Mouse (Mus musculus) heart, adult 11 months (tissue): ENCODE data around the gene Mob3c.

Experiments used
- DNase-seq: peaks from one replicate; pipeline ENCODE4 v3.0.0; 2022

Gene Mob3c

GRCm38 (mm10) chr4:115827888-115828571 lies at the start of gene Mob3c:
Gene Mob3c, plus strand, starts transcription at chr4:115828092.
- peak; percentile 99 for DNase-seq

GRCm38 (mm10) chr4:115780269-115780668 lies 47.6 kb upstream of the Mob3c start:
- no peak for DNase-seq

GRCm38 (mm10) chr4:115780918-115781317 lies 47.0 kb upstream of the Mob3c start, which contains the start of gene Tex38:
Gene Tex38, minus strand, starts transcription at chr4:115781018.
- no peak for DNase-seq

DNA sequence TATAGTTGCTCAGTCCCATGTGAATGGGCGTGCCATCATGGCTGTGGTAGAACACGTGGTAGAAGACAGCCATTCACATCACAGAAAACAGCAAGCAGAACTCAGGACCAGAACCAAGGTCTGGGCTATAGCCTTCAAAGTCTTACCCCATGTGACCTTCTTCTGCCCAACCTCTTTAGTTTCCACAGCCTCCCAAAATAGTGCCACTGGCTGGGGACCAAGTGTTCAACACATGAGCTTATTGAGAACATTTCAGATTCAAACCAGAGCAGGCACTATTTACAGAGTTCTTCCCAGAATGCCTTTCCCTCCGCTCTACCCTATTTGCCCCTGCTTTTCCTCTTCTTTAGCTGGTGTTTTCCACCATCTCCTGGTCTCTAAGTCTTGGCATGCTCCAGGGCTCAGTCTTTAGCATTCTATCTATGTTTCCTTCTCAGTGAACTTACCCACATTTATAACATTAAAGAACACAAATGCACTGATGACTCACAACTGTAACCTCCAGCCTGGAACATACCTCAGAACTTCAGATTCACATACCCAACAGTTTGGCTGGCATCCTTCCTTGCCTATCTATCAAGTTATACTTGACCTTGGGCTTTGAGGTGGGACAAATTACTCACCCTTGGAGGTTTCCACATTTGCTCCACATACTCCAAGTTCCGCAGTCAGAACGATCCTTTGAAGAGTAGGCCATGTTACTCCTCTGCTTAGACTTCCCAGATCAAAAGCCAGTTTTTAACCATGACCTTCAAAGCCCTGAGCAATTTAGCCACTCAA lies 45.7 kb upstream of the Mob3c start:
- peak; percentile 89 for DNase-seq

DNA sequence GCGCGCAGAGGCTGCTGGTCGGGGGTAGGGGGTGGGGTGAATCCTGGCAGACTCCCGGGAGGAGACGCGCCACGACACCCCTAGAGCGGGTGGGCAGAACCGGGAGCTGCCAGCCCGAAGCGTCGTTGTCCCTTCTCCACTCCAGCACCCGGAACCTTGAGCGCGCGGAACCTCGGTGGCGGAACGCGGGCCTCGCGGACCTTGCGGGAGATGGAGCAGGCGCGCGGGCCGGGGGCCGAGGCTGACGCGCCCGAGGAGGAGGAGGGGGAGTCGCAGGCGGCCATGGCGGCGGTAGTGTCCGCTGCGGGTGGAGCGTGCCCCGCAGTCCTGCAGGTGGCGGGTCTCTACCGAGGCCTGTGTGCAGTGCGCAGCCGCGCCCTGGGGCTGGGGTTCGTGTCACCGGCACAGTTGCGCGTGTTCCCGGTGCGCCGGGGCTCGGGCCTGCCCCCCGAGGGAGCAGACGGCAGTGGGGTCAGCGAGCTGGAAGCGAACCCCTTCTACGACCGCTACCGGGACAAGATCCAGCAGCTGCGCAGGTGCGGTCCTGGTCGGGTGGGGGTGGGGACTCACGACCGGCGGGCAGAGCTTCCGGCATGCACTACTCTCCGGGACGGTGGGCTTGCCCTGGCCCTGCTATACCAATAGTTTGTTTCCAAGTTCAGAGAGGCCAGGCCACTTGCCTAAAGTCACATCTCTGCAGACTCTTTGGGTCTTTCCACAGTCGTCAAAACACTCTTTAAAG lies 43.0 kb upstream of the Mob3c start, which contains the start of gene Atpaf1:
Atpaf1 (plus strand) TSS at position 44 of the 742 bp plus-strand sequence.
- DNase-seq = peak; percentile 97

GRCm38 (mm10) chr4:115785511-115786034 lies 42.3 kb upstream of the Mob3c start:
- DNase-seq = peak; percentile 87

- DNase-seq = peak; percentile 64
These were observed 37.0 kb upstream of the Mob3c start for GRCm38 (mm10) chr4:115790864-115791263.

DNA sequence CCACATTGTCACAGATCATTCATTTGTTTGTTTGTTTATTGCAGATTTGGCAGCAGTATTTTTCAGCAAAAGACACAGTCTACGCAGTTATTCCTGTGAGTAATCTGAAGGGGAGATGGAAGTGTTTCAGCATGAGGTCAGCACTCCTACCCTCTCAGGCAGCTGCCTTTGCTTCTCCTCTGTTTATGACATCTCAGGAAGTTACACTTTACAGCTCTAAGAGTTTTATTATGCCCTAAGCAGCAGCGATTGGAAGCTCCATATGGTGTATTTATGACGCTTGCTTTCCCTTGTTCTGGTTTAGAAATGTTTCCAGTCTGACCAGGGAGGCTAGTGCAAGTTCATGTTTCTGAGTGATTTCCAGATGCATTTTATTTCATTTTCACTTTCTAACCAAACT lies 32.5 kb upstream of the Mob3c start:
- peak; percentile 68 for DNase-seq

DNA sequence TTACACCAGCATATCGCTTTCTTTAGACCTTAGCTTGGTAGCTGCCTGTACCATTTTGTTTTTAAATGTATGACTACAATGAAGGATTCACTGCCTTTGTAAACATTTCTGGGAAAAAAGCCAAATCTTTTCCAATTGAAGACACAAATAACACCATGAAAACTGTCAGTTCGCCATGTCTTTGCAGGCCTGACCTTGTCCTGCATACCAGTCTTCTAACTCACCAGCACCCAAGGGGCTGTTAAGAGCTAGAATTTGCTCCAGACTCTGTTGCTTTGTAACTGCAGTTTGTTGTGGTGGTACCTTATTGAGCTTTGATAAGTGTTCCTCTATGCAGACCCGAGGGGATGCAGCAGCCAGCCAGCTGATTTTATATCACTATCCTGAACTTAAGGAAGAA lies 27.9 kb upstream of the Mob3c start:
- DNase-seq = peak; percentile 79

GRCm38 (mm10) chr4:115812326-115812725 lies 15.6 kb upstream of the Mob3c start:
- DNase-seq = no peak

DNA sequence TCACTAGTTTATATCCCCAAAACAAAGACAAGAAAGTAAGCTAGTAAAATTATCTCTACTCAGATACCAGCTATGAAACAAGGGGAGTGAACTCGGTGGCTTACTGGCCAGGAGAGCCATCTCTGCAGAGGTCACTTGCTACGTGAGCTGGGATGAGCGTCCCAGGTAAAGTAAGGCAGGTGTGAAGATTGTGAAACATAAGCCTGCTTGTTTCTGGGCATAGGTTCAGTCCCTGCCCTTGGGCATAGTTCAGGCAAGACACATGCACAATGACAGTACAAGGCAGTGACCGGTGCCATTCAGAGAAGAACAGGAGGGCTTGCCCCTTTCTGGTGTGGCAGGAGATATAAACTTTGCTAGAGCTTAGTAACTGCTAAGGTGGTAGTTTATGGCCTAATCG lies 12.3 kb upstream of the Mob3c start:
- DNase-seq = peak; percentile 69

GRCm38 (mm10) chr4:115820199-115820598 lies 7.7 kb upstream of the Mob3c start:
- DNase-seq = peak; percentile 81

DNA sequence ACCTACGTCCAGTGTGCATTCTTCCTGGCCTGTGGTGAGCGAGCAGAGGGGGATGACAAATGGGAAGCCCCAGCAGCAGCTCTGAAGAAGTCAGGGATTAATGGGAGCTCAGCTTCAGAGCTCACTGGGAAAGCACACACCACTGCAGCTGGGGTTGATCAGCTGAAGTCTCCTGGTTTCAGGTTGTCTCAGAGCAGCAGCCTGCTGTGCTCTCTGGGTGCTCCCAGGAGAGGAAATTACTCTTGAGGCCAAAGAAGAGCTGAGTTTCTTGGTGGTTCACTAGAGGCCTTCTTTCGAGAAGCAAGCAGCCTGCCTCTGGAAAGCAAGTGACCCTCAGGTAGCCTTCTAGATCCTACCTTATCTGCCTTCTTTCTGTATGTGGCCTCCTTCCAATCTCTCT lies 6.9 kb upstream of the Mob3c start:
- DNase-seq = peak; percentile 81

DNA sequence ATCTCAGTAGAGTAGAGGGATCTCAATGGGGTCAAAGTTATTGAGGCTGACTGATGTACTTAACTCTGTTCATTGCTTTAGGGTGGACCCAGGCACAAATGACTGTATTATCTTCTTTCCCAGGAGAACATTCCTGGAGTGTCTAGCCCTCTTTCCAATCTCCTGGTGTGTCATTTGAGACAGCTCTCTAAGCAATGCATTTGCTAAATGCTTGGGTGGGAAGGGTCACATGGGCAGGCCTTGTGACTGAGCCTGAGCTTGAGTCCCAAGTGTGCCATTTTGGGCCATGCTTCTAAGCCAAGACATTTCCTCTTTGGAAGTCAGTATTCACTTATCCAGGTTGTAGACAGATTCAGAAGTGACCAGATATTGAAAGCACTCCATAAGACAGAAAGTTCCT lies 6.5 kb upstream of the Mob3c start:
- peak; percentile 87 for DNase-seq

- DNase-seq = peak; percentile 97
These were observed 6.0 kb upstream of the Mob3c start for GRCm38 (mm10) chr4:115821928-115822327.

DNA sequence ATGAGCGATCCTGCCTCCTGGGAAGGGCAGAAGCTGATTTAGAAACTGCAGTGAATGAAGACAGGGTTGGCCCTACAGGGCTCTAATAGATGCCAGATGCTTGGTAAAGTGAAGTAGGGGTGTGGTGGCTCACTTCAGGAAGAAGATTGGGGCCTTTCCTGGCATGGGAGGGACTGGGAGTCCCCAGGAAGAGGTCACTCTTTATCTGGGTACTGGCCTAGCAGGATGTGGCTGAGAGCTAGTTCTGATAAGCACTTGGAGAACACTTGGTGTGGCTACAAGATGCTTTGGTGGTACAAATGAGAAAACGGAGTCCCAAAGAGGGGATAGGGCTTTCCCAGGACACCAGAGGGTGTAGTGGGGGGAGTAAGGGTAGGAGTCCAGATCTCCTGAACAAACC lies 3.7 kb upstream of the Mob3c start:
- DNase-seq = peak; percentile 85

DNA sequence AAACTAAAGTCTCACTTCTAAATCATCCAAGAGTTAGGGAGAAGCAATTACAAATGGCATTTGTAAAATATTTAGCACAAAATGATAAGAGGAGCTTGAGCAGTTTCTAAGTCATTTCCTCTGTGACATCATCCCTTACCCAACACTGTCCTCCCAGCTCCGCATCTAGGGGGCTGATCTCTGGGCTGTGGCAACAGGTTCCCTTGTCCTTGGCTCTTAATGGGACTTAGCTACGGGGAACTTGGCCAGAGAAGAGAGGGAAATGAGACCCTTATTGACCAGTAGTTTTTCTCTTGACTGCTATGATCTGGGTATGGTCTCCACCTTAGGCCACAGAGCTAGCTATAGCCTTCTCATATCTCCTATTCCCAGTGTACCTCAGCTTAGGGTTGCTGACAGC lies 2.6 kb upstream of the Mob3c start:
- DNase-seq = peak; percentile 72

- peak; percentile 87 for DNase-seq
These were observed 826 bp upstream of the Mob3c start for GRCm38 (mm10) chr4:115827066-115827465.

GRCm38 (mm10) chr4:115827535-115827887 lies 381 bp upstream of the Mob3c start:
- no peak for DNase-seq

- DNase-seq = no peak
These were observed 645 bp downstream of the Mob3c start for GRCm38 (mm10) chr4:115828572-115828902.

DNA sequence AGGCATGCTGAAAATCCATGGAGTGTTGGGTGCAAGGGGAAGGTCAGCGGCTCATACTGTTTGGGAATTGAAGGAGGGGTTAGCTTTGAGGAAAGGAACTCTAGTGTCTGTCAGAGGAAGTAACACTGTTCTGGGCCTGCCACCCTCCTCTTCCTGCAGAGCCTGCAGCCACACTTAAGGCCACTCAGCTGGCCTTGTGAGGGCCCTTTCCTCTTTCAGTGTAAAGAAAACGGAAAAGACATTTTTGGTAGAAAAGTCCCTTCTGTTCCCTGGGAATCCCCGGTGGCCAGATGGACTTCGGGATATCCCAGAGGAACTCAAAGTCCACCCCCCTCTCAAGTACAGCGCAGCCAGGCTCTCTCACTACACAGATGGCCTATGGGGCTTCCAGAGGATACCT lies 2.6 kb downstream of the Mob3c start:
- peak; percentile 97 for DNase-seq

DNA sequence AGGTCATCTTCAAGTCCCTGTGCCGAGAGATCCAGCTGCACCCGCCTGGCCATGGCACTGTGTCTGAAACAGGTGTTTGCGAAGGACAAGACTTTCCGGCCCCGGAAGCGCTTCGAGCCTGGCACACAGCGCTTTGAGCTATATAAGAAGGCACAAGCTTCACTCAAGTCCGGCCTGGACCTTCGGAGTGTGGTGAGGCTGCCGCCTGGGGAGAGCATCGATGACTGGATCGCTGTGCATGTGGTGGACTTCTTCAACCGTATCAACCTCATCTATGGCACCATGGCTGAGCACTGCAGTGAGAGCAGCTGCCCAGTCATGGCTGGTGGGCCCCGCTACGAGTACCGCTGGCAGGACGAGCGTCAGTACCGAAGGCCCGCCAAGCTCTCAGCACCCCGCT lies 3.3 kb downstream of the Mob3c start:
- DNase-seq = peak; percentile 92

- DNase-seq = peak; percentile 87
These were observed 4.1 kb downstream of the Mob3c start for GRCm38 (mm10) chr4:115832040-115832439.
